Mouse (Mus musculus) lung, embryonic 14.5 days (tissue): ENCODE measurements at regions not wholly inside any gene's neighbourhood (a gene's known extent, or its start where the extent isn't known, plus 50 kb on each side); places are given as distances from the start of the nearest gene placed in this dataset.

Source experiments
- ATAC-seq: fragments of 200-750 bp; cut with Nextera tagmentation; 2 replicates; pipeline ENCODE4 v1.8.0; 2017; ENCODE audit warnings: mild to moderate bottlenecking, moderate TSS enrichment, moderate library complexity; ENCODE audit not compliant: insufficient read depth
- DNase-seq: peaks from one replicate; pipeline ENCODE4 v3.0.0-alpha.2; 2015
- H3K27ac ChIP-seq: fragments of 300-500 bp; sonication (generic); 2 replicates; pipeline ENCODE4 v1.5.1; 2014; ENCODE audit warnings: low read depth, mild to moderate bottlenecking, moderate library complexity
- H3K27me3 ChIP-seq: fragments of 300-500 bp; sonication (generic); 2 replicates; pipeline ENCODE4 v1.6.1; 2014; ENCODE audit warnings: low read length, control low read depth; ENCODE audit not compliant: insufficient read depth
- H3K36me3 ChIP-seq: fragments of 300-500 bp; sonication (generic); 2 replicates; pipeline ENCODE4 v1.6.1; 2014; ENCODE audit warnings: control low read depth; ENCODE audit not compliant: insufficient read depth
- H3K4me1 ChIP-seq: fragments of 300-500 bp; sonication (generic); 2 replicates; pipeline ENCODE4 v1.6.1; 2014; ENCODE audit warnings: antibody characterized with exemption, control low read depth; ENCODE audit not compliant: insufficient read depth
- H3K4me2 ChIP-seq: fragments of 300-500 bp; sonication (generic); 2 replicates; pipeline ENCODE4 v1.6.1; 2014; ENCODE audit warnings: mild to moderate bottlenecking
- H3K4me3 ChIP-seq: fragments of 300-500 bp; sonication (generic); 2 replicates; pipeline ENCODE4 v1.5.1; 2014; ENCODE audit warnings: low read depth, low read length
- H3K9ac ChIP-seq: fragments of 300-500 bp; sonication (generic); 2 replicates; pipeline ENCODE4 v1.6.1; 2014
- H3K9me3 ChIP-seq: fragments of 300-500 bp; sonication (generic); 2 replicates; pipeline ENCODE4 v1.6.1; 2016; ENCODE audit warnings: low read depth, low read length, control low read depth
- CTCF ChIP-seq: IDR thresholded peaks from 2 replicates; pipeline ENCODE4 v1.5.1; 2016; ENCODE audit warnings: antibody characterized with exemption, low read depth
- WGBS: fragments of 180-500 bp; shearing (Covaris S2); extraction: QIAGEN DNeasy Blood & Tissue Kit; methylation state at CpG from one replicate; pipeline ENCODE4 v1.1.7; 2014; 5-methylcytosine and 5-hydroxymethylcytosine counted together

DNA sequence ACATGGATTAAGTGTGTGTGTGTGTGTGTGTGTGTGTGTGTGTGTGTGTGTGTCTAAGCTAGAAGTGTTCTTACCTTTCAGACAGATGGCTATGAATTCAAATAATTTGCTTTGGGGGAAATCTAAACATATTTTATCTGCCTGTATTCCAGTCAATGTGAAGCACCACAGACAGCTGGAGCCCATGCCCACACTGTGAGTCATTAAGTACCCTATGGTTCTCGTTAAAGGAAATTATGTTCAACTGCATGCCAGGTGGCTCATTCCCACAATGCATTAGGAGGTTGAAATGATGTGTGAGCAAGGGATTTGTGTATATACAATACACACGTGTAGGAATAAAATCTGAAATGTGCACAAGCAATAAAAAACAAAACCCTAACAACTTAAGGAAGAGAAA, 473.5 kb downstream of the Fat4 start:
- Histone ChIP-seq H3K4me3 (no peak overlapping the region), H3K4me2 (no peak overlapping the region), H3K9ac (no peak overlapping the region), H3K27me3 (no peaks in the 10 kb centered on the region), H3K4me1 (no peaks in the 10 kb centered on the region), H3K36me3 (no peaks in the 10 kb centered on the region), H3K27ac (no peak overlapping the region), H3K9me3 (peaks cover 3% of the 10 kb centered on the region; the same call in 1 of the 2 replicates)
- DNase-seq (no peak), ATAC-seq (no peak)
- TF ChIP-seq CTCF, result no peak
- 43% methylated on average over 2 of the region's 2 CpGs for WGBS

DNA sequence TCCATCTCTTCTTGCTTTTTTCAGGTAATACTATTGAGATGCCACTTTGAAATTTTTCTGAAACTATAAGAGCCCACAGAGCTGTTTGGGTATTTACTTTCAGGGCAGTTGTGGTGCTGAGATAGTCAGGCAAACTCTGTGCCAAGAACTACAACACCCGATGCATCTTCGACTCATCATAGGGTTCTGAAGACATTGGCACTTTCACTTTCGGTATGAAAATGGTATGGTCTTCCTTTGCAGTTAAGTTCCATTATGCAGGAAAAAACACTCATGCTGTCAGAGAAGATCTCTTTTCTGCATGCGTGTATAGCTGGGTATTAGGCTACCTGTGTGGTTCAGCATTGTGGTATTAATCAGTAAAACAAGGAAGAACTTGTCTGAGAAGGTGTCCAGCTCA, 484.2 kb downstream of the Fat4 start:
- ATAC-seq, result no peak
- TF ChIP-seq CTCF, result no peak
- Histone ChIP-seq H3K27ac (no peak overlapping the region), H3K27me3 (no peaks in the 10 kb centered on the region), H3K4me1 (no peaks in the 10 kb centered on the region), H3K36me3 (no peaks in the 10 kb centered on the region), H3K4me2 (no peak overlapping the region), H3K4me3 (no peak overlapping the region), H3K9ac (no peak overlapping the region), H3K9me3 (no peaks in the 10 kb centered on the region)
- WGBS, result 87% methylated on average over 4 of the region's 4 CpGs
- no peak for DNase-seq

DNA sequence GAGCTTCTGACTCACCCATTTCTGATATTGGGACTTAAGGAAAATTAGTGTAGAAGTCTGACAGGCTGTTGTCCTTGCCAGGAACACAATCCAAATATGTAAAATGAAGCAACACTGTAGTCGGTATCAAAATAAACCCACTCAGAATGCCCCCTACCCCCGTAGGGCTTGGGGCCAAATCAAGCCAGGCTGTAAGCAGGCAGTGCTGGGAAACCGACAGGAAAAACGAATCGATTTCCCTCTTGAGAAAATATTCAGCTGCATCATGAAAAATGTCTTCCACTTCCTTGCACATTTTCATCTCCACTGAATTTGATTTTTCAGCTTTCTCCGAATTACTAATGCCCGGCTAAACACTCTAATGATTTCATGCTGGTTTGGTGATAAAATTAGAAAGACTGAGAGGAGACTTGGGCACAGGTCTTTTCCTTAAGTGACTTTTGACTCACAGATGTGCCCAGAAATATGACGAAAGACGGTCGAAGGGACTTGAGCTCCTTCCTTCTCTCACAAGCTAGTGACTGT, 485.7 kb downstream of the Fat4 start:
- Histone ChIP-seq H3K9ac (no peak overlapping the region), H3K4me1 (no peaks in the 10 kb centered on the region), H3K27ac (no peak overlapping the region), H3K27me3 (no peaks in the 10 kb centered on the region), H3K4me2 (no peak overlapping the region), H3K9me3 (no peaks in the 10 kb centered on the region), H3K36me3 (no peaks in the 10 kb centered on the region), H3K4me3 (no peak overlapping the region)
- 67% methylated on average over 10 of the region's 10 CpGs for WGBS
- DNase-seq (no peak), ATAC-seq (no peak)
- no peak for TF ChIP-seq CTCF

DNA sequence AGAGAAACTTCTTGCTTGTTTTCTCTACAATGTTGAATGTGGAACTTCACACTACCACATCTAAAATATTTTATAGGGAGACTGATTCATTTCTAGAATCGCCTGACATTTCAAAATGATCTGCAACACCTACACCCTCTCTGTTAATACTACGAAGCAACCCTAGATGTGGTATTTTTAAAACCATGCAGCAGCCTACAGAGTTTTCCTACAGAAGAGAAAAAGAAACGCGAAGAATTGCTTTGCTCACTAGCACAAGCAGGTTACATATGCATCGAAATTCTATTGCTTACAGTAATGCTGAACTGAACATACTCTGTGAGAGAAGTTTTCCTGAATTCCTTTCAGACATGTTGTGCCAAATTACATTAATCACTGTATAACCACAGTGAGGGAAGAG, 488.7 kb downstream of the Fat4 start:
- no peaks in the 10 kb centered on the region for H3K9me3 ChIP-seq
- H3K4me3 ChIP-seq, result no peak overlapping the region
- TF ChIP-seq CTCF, result no peak
- no peak overlapping the region for H3K4me2 ChIP-seq
- H3K27ac ChIP-seq, result no peak overlapping the region
- no peak overlapping the region for H3K9ac ChIP-seq
- no peak for DNase-seq
- no peaks in the 10 kb centered on the region for H3K36me3 ChIP-seq
- no peaks in the 10 kb centered on the region for H3K27me3 ChIP-seq
- 72% methylated on average over 5 of the region's 5 CpGs for WGBS
- no peak for ATAC-seq
- H3K4me1 ChIP-seq, result no peaks in the 10 kb centered on the region

DNA sequence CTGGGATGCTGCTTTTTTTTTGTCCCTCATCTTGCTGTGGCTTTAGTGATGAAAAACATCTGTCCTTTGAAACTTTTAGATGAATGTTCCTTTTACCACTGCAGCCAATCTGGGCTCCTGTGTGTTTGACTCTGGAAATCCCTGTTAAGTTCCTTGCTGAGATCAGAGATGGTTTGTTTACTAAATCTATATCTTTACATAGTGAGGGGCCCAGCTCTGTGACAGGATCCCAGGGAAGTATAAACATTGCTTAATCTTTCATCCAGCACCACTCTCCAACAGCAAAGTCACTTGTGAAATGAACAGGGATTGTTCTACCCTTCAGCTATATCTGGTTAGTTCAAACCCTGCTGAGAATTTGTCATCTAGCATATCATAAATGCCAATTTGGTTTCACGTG, 501.8 kb downstream of the Fat4 start:
- DNase-seq (peak; percentile 59), ATAC-seq (peak; percentile 51; the same call in 1 of the 2 replicates)
- Histone ChIP-seq H3K4me1 (peaks cover 3% of the 10 kb centered on the region; the same call in 1 of the 2 replicates), H3K36me3 (no peaks in the 10 kb centered on the region), H3K27ac (no peak overlapping the region), H3K9ac (no peak overlapping the region), H3K4me2 (no peak overlapping the region), H3K4me3 (no peak overlapping the region), H3K27me3 (no peaks in the 10 kb centered on the region), H3K9me3 (no peaks in the 10 kb centered on the region)
- 35% methylated on average over 1 of the region's 1 CpGs for WGBS
- no peak for TF ChIP-seq CTCF

DNA sequence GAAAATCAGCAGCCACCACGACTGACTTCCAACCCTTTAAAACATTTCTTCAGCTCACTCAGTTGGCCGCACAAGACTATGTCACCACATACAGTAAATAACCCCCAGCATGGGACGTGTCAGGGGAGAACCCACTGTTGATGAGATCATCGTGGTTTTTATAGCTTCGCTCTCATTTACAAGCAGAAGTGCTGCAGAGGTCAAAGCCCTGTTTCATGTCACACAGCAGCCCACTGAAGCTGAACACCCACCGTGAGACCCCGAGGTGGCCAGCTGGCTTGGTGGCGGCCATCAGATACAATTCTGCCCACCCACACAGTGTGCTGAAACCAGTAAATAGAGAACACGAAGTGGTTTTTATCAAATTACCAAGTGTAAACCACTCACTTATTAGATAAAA, 503.7 kb downstream of the Fat4 start:
- Histone ChIP-seq H3K27ac (no peak overlapping the region), H3K9ac (no peak overlapping the region), H3K9me3 (no peaks in the 10 kb centered on the region), H3K4me3 (no peak overlapping the region), H3K4me1 (peaks cover 3% of the 10 kb centered on the region; the same call in 1 of the 2 replicates), H3K27me3 (no peaks in the 10 kb centered on the region), H3K36me3 (no peaks in the 10 kb centered on the region), H3K4me2 (no peak overlapping the region)
- WGBS, result 27% methylated on average over 9 of the region's 9 CpGs
- ATAC-seq, result peak; percentile 53; the same call in 1 of the 2 replicates
- TF ChIP-seq CTCF, result no peak
- DNase-seq, result peak; percentile 56

DNA sequence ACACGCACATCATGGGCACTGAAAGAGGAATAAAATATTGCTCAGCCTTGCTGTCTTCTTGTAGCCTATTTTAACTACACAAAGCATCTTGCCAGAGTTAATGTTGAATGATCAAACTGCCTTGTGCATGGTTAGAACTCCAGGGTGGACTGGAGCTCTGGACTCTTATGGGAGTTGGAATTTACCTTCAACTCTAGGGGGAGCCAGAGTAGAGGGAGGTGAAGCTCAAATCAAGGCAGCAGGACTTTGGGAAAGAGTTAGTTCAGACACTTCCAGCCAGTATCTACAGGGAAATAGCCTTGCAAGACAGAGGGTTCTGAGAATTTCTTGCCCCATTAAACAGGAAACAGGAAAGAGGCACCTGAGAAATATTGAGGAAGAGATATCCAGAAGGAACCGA, 505.3 kb downstream of the Fat4 start:
- TF ChIP-seq CTCF, result peak; percentile 53
- no peaks in the 10 kb centered on the region for H3K27me3 ChIP-seq
- H3K27ac ChIP-seq, result no peak overlapping the region
- whole genome bisulfite sequencing, result 67% methylated on average over 2 of the region's 2 CpGs
- ATAC-seq, result no peak
- H3K4me2 ChIP-seq, result no peak overlapping the region
- peak; percentile 37 for DNase-seq
- no peak overlapping the region for H3K4me3 ChIP-seq
- H3K4me1 ChIP-seq, result peaks cover 3% of the 10 kb centered on the region; the same call in 1 of the 2 replicates
- no peak overlapping the region for H3K9ac ChIP-seq
- no peaks in the 10 kb centered on the region for H3K9me3 ChIP-seq
- no peaks in the 10 kb centered on the region for H3K36me3 ChIP-seq

DNA sequence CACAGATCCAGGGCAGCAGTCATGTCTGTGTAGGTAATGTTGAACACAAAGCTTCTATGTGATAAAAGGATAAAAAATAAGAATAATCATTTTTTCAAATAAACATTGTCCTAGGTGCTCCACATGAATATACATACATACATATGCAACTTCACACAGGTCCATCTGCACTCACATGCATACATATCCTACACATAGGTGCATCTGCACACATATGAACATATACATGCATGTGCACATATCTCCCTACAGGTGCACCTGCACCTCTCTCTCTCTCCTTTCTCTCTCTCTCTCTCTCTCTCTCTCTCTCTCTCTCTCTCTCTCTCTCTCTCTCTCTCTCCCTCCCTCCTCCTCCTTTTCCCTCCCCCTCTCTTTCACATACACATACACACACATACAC, 509.9 kb downstream of the Fat4 start:
- H3K27me3 ChIP-seq, result no peaks in the 10 kb centered on the region
- peaks cover 3% of the 10 kb centered on the region; the same call in 1 of the 2 replicates for H3K4me1 ChIP-seq
- H3K4me3 ChIP-seq, result no peak overlapping the region
- H3K27ac ChIP-seq, result no peak overlapping the region
- H3K36me3 ChIP-seq, result no peaks in the 10 kb centered on the region
- DNase-seq (no peak), ATAC-seq (no peak)
- no peak for TF ChIP-seq CTCF
- H3K9me3 ChIP-seq, result no peaks in the 10 kb centered on the region
- no peak overlapping the region for H3K9ac ChIP-seq
- H3K4me2 ChIP-seq, result no peak overlapping the region
